Mouse (Mus musculus) forebrain, postnatal 0 days (tissue): ENCODE results near the gene Zscan22. TPM values are rescaled to one million over a fixed set of nuclear protein-coding genes. Genes with fewer than 3 reads are reported as not detected.
"Not testable (repeated sequence)": the region's sequence is repeated elsewhere in the genome, so short reads cannot be mapped to it uniquely, and the experiment has no call there.

Source experiments
- ATAC-seq: fragments of 200-750 bp; cut with Nextera tagmentation; 2 replicates; pipeline ENCODE4 v1.8.0; 2017; ENCODE audit warnings: mild to moderate bottlenecking, moderate library complexity
- DNase-seq: peaks from one replicate; pipeline ENCODE4 v3.0.0-alpha.2; 2015
- H3K27ac ChIP-seq: fragments of 300-500 bp; sonication (generic); 2 replicates; pipeline ENCODE4 v1.5.1; 2014; ENCODE audit warnings: low read depth, mild to moderate bottlenecking, antibody characterized with exemption, low read length, moderate library complexity, mixed read lengths
- H3K27me3 ChIP-seq: fragments of 300-500 bp; sonication (generic); 2 replicates; pipeline ENCODE4 v1.6.1; 2014; ENCODE audit warnings: mild to moderate bottlenecking, low read length, mixed read lengths; ENCODE audit not compliant: insufficient read depth
- H3K36me3 ChIP-seq: fragments of 300-500 bp; sonication (generic); 2 replicates; pipeline ENCODE4 v1.6.1; 2014; ENCODE audit warnings: mild to moderate bottlenecking, moderate library complexity; ENCODE audit not compliant: insufficient read depth
- H3K4me1 ChIP-seq: fragments of 300-500 bp; sonication (generic); 2 replicates; pipeline ENCODE4 v1.6.1; 2014; ENCODE audit warnings: antibody characterized with exemption; ENCODE audit not compliant: insufficient read depth
- H3K4me2 ChIP-seq: fragments of 300-500 bp; sonication (generic); 2 replicates; pipeline ENCODE4 v1.6.1; 2014; ENCODE audit warnings: low read depth, mild to moderate bottlenecking, moderate library complexity
- H3K4me3 ChIP-seq: fragments of 300-500 bp; sonication (generic); 2 replicates; pipeline ENCODE4 v1.5.1; 2014; ENCODE audit warnings: low read depth, low read length, mixed read lengths
- H3K9ac ChIP-seq: fragments of 300-500 bp; sonication (generic); 2 replicates; pipeline ENCODE4 v1.6.1; 2014; ENCODE audit warnings: mild to moderate bottlenecking
- H3K9me3 ChIP-seq: fragments of 300-500 bp; sonication (generic); 2 replicates; pipeline ENCODE4 v1.6.1; 2016; ENCODE audit warnings: low read length
- CTCF ChIP-seq: sonication (generic); IDR thresholded peaks from 2 replicates; pipeline ENCODE4 v1.5.1; 2016; ENCODE audit warnings: antibody characterized with exemption, control low read depth, low read depth
- WGBS: fragments of 180-500 bp; shearing (Covaris S2); extraction: QIAGEN DNeasy Blood & Tissue Kit; methylation state at CpG from one replicate; pipeline ENCODE4 v1.1.7; 2014; 5-methylcytosine and 5-hydroxymethylcytosine counted together
- polyA plus RNA-seq: library from polyadenylated mRNA; unstranded; fragments of >200 nt; fragmentation: Nextera tagmentation; extraction: Ambion mirVana; gene quantifications from 2 replicates; pipeline ENCODE4 v1.2.1, GENCODE M21; 2015
- total RNA-seq: library from RNA; depleted of rRNA; stranded (reverse); fragments of >200 nt; gene quantifications from 2 replicates; pipeline ENCODE4 v1.2.3, GENCODE M21; 2014

Zscan22 gene
- total and polyA plus RNA-seq, 2 experiments from 2014 or later = 3.5 to 8.3 TPM

GRCm38 (mm10) chr7:12927191-12927680 is 29.6 kb downstream of the Zscan22 start, which contains the start of gene Rnf225:
TSS of gene Rnf225 (plus strand) at chr7:12927416.
- 0 out of 2 replicates have a peak, but pooled peaks have one; percentile 1 for ATAC-seq
- WGBS = 36% methylated on average over 8 of the region's 8 CpGs
- DNase-seq = peak; percentile 9
- Histone ChIP-seq H3K4me1 (peaks cover 7% of the 10 kb centered on the region; the same call in 1 of the 2 replicates), H3K9me3 (no peaks in the 10 kb centered on the region), H3K4me2 (peak within 1 kb of the TSS; percentile 43), H3K4me3 (peak within 1 kb of the TSS; percentile 14; the same call in 1 of the 2 replicates), H3K9ac (no peak within 1 kb of the TSS), H3K27ac (no peak within 1 kb of the TSS), H3K27me3 (no peaks in the 10 kb centered on the region), H3K36me3 (peaks cover 42% of the 10 kb centered on the region)
- no peak for TF ChIP-seq CTCF

GRCm38 (mm10) chr7:12927693-12928589 is 30.3 kb downstream of the Zscan22 start:
- no peak overlapping the region for H3K9ac ChIP-seq
- DNase-seq (peak; percentile 25), ATAC-seq (peak; percentile 38)
- peak overlapping the region; percentile 14; the same call in 1 of the 2 replicates for H3K4me3 ChIP-seq
- H3K27me3 ChIP-seq = no peaks in the 10 kb centered on the region
- no peaks in the 10 kb centered on the region for H3K9me3 ChIP-seq
- WGBS = 8% methylated on average over 53 of the region's 65 CpGs
- peak overlapping the region; percentile 43 for H3K4me2 ChIP-seq
- TF ChIP-seq CTCF = no peak
- H3K4me1 ChIP-seq = peaks cover 4% of the 10 kb centered on the region; the same call in 1 of the 2 replicates
- H3K27ac ChIP-seq = no peak overlapping the region
- H3K36me3 ChIP-seq = peaks cover 42% of the 10 kb centered on the region

GRCm38 (mm10) chr7:12933615-12934140 is 36.1 kb downstream of the Zscan22 start:
- Histone ChIP-seq H3K9me3 (no peaks in the 10 kb centered on the region), H3K4me2 (no peak overlapping the region), H3K27ac (no peak overlapping the region), H3K4me1 (no peaks in the 10 kb centered on the region), H3K36me3 (0 out of 2 replicates have a peak, but pooled peaks cover 2% of the 10 kb centered on the region), H3K4me3 (no peak overlapping the region), H3K9ac (no peak overlapping the region), H3K27me3 (no peaks in the 10 kb centered on the region)
- DNase-seq = no peak
- ATAC-seq = no peak
- TF ChIP-seq CTCF = no peak
- WGBS = 64% methylated on average over 4 of the region's 4 CpGs

GRCm38 (mm10) chr7:12934808-12935207 is 37.2 kb downstream of the Zscan22 start:
- H3K4me1 ChIP-seq = no peaks in the 10 kb centered on the region
- TF ChIP-seq CTCF = no peak
- WGBS = 76% methylated on average over 3 of the region's 3 CpGs
- H3K4me3 ChIP-seq = no peak overlapping the region
- H3K27me3 ChIP-seq = no peaks in the 10 kb centered on the region
- no peak overlapping the region for H3K9ac ChIP-seq
- no peak overlapping the region for H3K4me2 ChIP-seq
- DNase-seq = no peak
- no peak overlapping the region for H3K27ac ChIP-seq
- no peaks in the 10 kb centered on the region for H3K36me3 ChIP-seq
- no peaks in the 10 kb centered on the region for H3K9me3 ChIP-seq
- ATAC-seq = no peak

- not testable (repeated sequence) for H3K27ac ChIP-seq, H3K4me1 ChIP-seq, DNase-seq, H3K9me3 ChIP-seq, H3K4me3 ChIP-seq, H3K36me3 ChIP-seq, H3K4me2 ChIP-seq, ATAC-seq, H3K9ac ChIP-seq, H3K27me3 ChIP-seq
- 91% methylated on average over 4 of the region's 4 CpGs for WGBS
Measured at GRCm38 (mm10) chr7:12937254-12937803, 39.7 kb downstream of the Zscan22 start.

GRCm38 (mm10) chr7:12940599-12940998 is 43.0 kb downstream of the Zscan22 start:
- WGBS = 80% methylated on average over 4 of the region's 4 CpGs
- Histone ChIP-seq H3K4me2 (no peak overlapping the region), H3K36me3 (no peaks in the 10 kb centered on the region), H3K27me3 (no peaks in the 10 kb centered on the region), H3K9me3 (no peaks in the 10 kb centered on the region), H3K9ac (no peak overlapping the region), H3K4me1 (no peaks in the 10 kb centered on the region), H3K27ac (no peak overlapping the region), H3K4me3 (no peak overlapping the region)
- no peak for DNase-seq
- no peak for ATAC-seq
- TF ChIP-seq CTCF = no peak

- Histone ChIP-seq H3K36me3 (no peaks in the 10 kb centered on the region), H3K4me3 (no peak overlapping the region), H3K9ac (no peak overlapping the region), H3K9me3 (no peaks in the 10 kb centered on the region), H3K4me2 (no peak overlapping the region), H3K27me3 (no peaks in the 10 kb centered on the region), H3K27ac (no peak overlapping the region), H3K4me1 (no peaks in the 10 kb centered on the region)
- no peak for DNase-seq
- peak; percentile 32; the same call in 1 of the 2 replicates for TF ChIP-seq CTCF
- ATAC-seq = no peak
Measured at GRCm38 (mm10) chr7:12943488-12943887, 45.9 kb downstream of the Zscan22 start.
